Mouse (Mus musculus): ENCODE results near the gene Zbtb20.

DNA sequence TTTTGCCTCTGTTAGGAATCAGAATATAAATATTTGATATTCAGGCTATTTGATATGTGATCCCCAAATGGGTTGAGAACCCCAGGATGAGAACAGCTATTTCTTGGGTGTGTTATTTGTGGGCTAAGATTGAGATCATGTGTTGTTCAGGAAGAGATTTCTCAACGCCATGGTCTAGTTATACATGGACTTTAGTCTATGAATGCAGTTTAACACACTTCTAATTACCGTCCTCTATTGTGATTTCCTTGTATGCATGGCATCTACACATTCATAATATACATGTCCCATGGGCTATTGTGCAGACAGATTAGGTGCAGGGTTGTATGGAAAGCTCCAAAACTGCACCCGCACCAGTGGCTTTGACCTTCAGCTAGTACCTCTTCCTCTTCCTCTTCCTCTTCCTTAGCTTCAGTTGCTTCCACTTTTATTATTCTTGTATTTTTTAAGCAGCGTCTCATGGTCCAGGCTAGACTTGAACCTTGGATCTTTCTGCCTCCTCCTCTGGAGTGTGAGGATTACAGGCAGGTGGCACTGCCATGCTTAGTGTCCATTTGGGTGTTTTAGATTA lies 711.3 kb downstream of the Zbtb20 start:
- no peak for TF ChIP-seq POLR2A (IDR thresholded peaks at IDR 0.05; ENCODE audit: low read depth, low read length)
- TF ChIP-seq CTCF (IDR thresholded peaks at IDR 0.05; ENCODE audit: borderline replicate concordance, insufficient read depth, low read length): no peak
